Mouse (Mus musculus): ENCODE results near the gene Bex2.

Gene Bex2

DNA sequence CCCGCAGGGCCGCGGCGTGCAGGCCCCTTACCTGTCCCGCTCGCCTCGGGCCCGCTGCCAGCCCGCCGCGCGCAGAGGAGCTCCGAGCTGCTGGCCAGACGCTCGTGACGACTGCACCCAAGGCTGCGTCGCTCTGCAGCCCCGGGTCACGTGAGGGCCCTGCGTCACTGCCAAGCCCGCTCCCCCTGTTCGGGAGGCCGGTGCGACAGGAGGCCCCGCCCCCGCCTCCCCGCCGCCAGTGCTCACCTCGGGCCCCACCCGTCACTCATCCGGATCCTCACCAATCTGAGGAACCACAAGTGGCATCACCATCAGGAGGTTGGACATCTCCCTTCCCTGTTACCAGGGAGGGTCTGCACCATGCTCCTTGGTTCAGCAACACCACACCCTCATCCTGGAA lies at the start of gene Bex2:
Gene Bex2 (minus strand): TSS at position 217 of the 400 bp plus-strand sequence.
- DNase-seq, result peak; percentile 50

- peak; percentile 78 for DNase-seq
Observed at GRCm38 (mm10) chrX:136115419-136115961, 47.5 kb upstream of the Bex2 start.

DNA sequence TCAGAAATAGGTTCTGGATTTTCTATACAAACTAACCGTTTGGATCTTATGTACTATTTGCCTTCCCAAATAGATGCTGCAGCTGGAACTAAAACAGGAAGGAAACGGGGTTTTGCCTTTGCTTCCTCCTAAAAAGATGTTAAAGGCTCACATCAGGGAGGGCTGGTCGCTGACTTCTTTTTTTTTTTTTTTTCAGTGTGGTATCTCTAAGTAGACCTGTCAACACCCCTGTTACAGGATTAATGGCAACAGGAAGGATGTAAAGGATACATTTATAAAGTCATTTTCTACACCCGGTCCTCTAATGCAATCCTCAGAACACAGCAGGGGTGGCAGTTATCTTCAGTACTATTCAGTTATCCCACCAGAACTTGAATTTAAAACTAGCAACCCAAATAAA lies 47.0 kb upstream of the Bex2 start:
- DNase-seq, result no peak

GRCm38 (mm10) chrX:136107942-136108341 lies 39.9 kb upstream of the Bex2 start:
- peak; percentile 57 for DNase-seq

DNA sequence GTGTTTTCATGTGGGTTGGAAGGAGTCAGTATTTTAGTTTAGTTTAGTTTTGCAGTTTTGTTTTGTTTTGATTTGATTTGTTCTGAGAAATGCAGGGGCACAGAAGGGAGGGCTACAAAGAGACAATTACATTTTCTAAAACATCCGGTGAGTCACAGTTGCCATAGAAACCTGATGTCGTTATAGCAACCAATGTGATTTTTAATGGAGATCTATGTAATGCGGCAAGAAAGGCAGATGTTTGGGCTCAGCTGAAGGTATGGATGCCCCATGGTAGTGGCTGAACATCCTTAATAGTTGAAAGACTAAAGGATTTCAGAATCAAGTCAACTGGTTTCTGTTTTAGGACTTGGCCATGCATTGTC lies 36.7 kb upstream of the Bex2 start:
- peak; percentile 7 for DNase-seq

DNA sequence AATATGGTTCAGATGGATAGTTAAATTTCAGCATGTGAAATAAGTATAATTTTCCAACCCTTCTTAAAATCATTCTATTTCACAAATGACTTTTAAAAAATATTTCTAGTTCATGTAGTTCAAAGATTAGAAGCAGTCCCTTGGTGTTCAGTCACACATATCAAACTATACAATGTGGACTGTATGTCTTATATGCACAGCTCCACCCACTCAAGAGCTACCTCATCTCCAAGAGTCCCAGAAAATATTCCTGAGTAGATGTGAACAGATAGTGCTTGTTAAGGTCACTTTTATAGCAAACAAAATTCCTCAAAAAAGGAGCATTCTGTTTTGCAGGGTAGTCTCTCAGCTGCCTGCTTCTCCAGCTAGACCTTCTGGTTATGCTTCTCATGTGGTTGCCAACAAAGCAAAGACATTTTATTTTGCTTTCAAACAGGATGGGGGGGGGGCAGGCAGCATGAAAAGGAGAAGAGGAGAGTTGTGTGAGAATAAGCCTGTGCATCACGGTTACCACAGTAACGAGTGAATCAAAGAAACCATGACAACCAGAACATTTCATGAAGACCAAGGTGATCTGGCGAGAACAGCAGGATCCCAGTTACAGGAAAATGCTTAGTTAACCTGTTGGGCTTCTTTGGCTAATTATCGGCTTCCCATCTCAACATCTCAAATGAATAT lies 36.1 kb upstream of the Bex2 start:
- peak; percentile 5 for DNase-seq

- DNase-seq, result peak; percentile 22
Observed at GRCm38 (mm10) chrX:136094421-136094820, 26.4 kb upstream of the Bex2 start.

DNA sequence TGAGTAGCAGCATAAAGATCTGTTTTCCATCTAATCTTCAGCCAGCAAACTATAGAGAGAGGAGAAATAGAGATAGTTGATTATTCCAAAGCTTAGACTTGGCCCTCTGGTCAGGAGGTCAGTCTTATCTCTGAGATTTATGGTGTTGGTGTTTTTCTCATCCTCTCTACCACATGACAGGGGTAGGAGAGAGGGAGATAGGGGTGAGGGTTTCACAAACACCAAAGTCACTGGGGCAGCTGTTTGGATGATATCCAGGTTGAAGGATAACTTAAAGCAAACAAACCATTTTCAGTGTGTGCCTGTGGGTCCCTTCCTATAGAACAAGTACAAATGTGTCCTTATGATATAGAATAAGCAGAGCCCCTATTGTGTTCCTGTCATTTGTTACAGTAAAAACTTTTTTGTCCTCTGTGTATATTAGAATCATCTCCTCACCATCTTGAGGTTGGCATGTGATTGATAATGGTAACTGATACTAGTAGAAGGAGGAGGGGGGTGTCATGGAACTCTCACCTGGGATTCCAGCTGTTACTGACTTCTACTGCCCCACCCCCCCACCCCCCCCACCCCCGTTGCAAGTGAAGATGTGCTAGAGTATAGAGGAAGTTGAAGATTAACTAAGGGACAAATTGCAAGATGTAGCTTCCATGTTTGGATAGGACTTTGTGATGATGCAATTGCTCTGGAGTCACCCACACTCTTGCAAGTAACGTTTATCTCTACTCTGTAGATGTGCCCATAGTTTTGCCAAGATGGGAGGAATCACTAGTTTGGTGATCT lies 24.7 kb upstream of the Bex2 start:
- DNase-seq, result no peak

DNA sequence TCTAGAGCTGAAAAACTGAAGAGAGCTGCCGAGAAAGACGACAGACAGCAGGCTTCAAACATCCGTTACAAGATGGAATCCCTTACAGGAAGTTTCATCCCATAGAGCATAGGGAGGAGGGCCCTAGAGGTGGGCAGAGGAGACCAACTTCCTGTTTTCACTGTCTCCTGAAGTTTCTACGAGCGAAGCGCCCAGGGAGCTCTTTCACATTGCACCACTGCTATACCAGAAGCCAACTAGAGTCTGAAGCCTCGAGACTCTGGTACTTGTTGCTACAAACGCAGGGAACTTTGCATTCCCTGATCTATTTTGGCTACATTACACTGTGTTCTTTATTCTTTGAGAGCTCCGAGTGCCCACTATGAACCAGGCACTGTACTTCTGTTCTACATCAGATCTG lies 17.1 kb upstream of the Bex2 start, which contains the start of gene Nxf3:
Gene Nxf3 (minus strand): TSS at position 101 of the 400 bp plus-strand sequence.
- no peak for DNase-seq

DNA sequence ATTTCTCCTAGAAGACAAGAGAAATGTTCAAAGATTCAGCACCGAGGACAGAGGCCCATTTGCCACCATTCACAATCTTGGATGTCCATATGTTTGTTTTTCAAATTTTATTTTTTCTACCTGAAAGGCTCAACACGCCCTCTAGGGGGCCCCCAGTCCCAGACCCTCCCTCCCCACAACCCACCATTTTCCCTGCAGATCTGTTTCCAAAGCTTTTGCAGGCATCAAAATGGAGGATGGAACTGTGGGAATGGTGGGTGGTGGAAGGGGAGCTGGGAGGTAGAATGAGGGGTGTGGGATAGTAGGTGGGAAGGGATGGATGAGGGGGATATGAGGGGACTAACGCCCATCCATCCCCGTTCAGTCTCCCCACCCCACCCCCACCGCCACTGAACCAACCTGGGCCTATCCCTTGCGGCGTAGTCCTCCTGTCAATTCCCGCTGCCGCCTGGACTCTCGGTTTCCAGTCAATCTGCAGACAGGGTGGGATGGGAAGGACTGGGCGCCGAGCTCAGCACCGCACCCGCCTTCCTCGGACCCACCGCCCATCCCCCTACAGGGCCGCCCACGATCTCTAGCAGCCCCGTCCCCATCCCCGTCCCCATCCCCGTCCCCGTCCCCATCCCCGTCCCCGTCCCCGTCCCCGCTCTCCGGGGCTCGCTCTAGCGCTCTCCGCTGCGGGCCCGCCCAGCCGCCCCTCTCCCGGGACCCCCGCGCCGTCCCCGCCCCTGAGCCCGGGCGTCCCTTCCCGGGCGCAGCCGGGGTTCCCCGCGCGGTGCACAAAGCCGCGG lies 640 bp downstream of the Bex2 start:
- peak; percentile 6 for DNase-seq

DNA sequence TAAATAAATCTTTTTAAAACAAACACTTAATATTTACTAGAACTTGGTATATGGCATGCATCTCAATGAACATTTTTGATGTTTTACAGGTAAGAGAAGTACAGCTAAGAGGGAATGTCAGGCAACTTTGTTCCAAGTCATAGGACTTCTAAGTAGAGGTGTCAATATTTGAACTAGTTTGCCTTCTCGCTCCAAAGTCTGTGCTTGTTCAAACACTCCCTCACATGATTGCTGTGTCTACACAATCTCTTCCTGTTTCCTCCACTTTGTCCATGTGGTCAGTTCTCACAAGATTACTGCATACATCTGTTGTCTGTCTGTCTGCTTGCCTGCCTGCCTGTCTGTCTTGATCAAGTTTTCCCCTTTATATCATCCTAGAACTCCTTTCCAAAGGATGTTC lies 7.3 kb downstream of the Bex2 start:
- DNase-seq, result no peak

DNA sequence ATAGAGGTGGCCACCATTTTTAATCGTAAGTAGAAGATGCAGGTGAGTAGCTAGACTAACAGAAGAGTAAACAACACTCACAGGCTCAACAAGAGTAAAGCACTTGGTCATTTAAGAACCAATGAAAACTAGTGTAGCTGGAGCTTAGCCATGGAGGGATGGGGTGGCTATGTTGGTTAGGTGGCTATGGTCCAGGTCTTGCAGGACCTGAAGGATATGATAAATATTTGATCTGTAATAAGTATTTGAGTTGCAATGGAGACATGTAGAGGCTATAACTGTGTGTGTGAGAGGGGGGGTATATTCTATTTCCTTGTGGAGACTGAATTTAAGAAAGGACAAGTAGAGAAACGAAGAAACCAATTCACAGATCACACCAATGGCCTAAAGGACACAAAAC lies 16.8 kb downstream of the Bex2 start:
- DNase-seq, result no peak

DNA sequence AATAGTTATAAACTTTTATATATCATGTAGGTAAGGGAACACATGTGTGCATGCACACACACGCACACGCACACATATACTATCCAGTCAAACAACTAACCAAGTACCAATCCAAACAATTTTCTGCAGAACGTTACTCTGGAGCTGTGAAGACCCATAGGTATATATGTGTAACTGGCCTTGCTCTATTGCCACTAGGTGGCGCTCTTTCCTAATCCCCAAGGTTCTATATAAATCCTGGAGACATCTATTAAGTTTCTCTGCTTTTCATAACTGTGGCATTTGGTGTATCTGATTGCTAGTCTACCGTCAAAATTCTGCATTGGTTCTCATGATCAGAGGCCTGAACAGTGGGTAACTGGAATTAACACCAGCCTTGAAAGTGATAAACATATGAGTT lies 20.5 kb downstream of the Bex2 start:
- peak; percentile 54 for DNase-seq

DNA sequence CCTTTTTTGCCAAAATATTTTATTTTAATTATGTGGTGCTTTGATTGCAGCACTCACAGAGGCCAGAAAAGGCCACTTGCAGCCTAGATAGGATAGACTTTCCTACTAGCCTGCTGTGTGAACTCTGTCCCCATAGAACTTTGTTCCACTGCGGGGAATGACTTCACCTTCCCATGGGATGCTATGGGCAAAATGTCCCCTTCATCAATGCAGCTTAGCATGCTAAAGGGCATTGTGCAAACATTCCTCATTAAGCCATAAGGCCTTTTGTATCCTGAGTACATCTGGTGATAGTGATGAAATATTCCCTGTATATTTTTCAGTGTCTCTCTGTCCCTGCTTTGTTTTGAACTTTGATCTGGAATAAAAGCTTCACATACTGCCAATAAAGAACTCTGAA lies 24.3 kb downstream of the Bex2 start:
- no peak for DNase-seq

- peak; percentile 4 for DNase-seq
Observed at GRCm38 (mm10) chrX:136032799-136033763, 35.0 kb downstream of the Bex2 start, which contains the start of gene Arxes1. Arxes1 (plus strand) TSS chrX:136033367.

- no peak for DNase-seq
Observed at GRCm38 (mm10) chrX:136030331-136030730, 37.7 kb downstream of the Bex2 start.
